Mouse (Mus musculus) heart, embryonic 10.5 days (tissue): Measurements from ENCODE around the gene Hoxa7. TPM values are rescaled to one million over a fixed set of nuclear protein-coding genes. Genes with fewer than 3 reads are reported as not detected.
A peak's percentile ranks its signal among the peaks of the same experiment; 100 is the strongest.

Experiments
- DNase-seq: peaks from one replicate; pipeline ENCODE4 v3.0.0-alpha.2; 2017; ENCODE audit warnings: low spot score
- H3K27ac ChIP-seq: fragments of 300-500 bp; sonication (generic); 2 replicates; pipeline ENCODE4 v1.5.1; 2016; ENCODE audit warnings: mild to moderate bottlenecking
- H3K27me3 ChIP-seq: fragments of 300-500 bp; sonication (generic); 2 replicates; pipeline ENCODE4 v1.6.1; 2016; ENCODE audit warnings: mild to moderate bottlenecking; ENCODE audit not compliant: poor library complexity, insufficient read depth, severe bottlenecking
- H3K36me3 ChIP-seq: fragments of 300-500 bp; sonication (generic); 2 replicates; pipeline ENCODE4 v1.6.1; 2016; ENCODE audit warnings: mild to moderate bottlenecking, moderate library complexity
- H3K4me1 ChIP-seq: fragments of 300-500 bp; sonication (generic); 2 replicates; pipeline ENCODE4 v1.6.1; 2016; ENCODE audit warnings: mild to moderate bottlenecking
- H3K4me3 ChIP-seq: fragments of 300-500 bp; sonication (generic); 2 replicates; pipeline ENCODE4 v1.5.1; 2016; ENCODE audit warnings: mild to moderate bottlenecking, moderate library complexity
- H3K9me3 ChIP-seq: fragments of 300-500 bp; sonication (generic); 2 replicates; pipeline ENCODE4 v1.6.1; 2016; ENCODE audit warnings: mild to moderate bottlenecking, moderate library complexity
- WGBS: fragments of 180-500 bp; shearing (Covaris S2); methylation state at CpG from one replicate; pipeline ENCODE4 v1.1.7; 2016; 5-methylcytosine and 5-hydroxymethylcytosine counted together
- polyA plus RNA-seq: library from polyadenylated mRNA; unstranded; fragments of >200 nt; fragmentation: Nextera tagmentation; extraction: Ambion mirVana; gene quantifications from 2 replicates; pipeline ENCODE4 v1.2.1, GENCODE M21; 2016

Hoxa7 gene
- polyA plus RNA-seq, 1 experiment from 2014 or later, result 2.5 TPM

GRCm38 (mm10) chr6:52196811-52197210 is 24.8 kb downstream of the Hoxa7 start:
- Histone ChIP-seq H3K9me3 (no peaks in the 10 kb centered on the region), H3K27me3 (peaks cover 100% of the 10 kb centered on the region), H3K4me3 (no peak overlapping the region), H3K36me3 (no peaks in the 10 kb centered on the region), H3K4me1 (peaks cover 5% of the 10 kb centered on the region; the same call in 1 of the 2 replicates), H3K27ac (no peak overlapping the region)
- DNase-seq, result no peak
- 3% methylated on average over 9 of the region's 9 CpGs for WGBS

GRCm38 (mm10) chr6:52194690-52195089 is 27.0 kb downstream of the Hoxa7 start:
- Histone ChIP-seq H3K4me3 (no peak overlapping the region), H3K27me3 (peaks cover 100% of the 10 kb centered on the region), H3K36me3 (no peaks in the 10 kb centered on the region), H3K4me1 (peaks cover 15% of the 10 kb centered on the region), H3K27ac (no peak overlapping the region), H3K9me3 (no peaks in the 10 kb centered on the region)
- WGBS, result 2% methylated on average over 10 of the region's 10 CpGs
- DNase-seq, result no peak

DNA sequence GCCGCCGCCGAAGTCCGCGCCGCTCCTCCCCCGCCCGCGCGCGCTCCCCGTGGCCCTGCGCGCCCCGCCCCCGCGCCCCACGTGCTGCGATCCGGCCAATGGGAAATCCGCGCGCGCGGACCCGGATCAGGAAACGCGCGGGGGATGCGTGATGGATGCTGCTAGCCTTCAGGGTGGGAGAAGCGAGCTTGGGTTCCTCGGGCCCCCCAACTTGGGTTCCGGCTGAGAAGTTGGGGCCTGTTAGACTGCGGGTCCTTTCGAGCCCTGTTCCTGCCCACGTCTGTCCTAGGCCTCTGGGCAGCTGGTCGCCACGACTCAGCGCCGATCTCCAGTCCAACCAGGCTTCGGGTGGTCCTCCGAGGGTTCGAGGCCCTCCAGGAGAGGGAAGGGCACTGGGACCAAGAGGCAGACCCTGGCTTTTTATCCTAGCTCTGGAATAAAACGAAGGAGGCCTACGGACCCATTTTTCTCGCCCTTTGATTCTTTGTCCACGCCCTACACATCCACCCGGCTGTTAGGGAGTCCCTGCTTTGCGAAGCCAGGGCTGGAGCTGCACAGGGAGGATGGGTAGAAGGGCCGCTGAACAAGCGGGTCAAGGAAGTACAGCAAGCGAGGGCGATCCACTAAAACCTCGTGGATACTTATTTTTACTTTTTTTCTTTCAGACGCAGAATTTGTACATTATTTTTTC is 29.6 kb downstream of the Hoxa7 start:
- WGBS, result under 1% methylated on average over 39 of the region's 55 CpGs
- H3K4me3 ChIP-seq, result peak overlapping the region; percentile 61
- H3K27ac ChIP-seq, result peak overlapping the region; percentile 73
- peaks cover 15% of the 10 kb centered on the region for H3K4me1 ChIP-seq
- H3K27me3 ChIP-seq, result peaks cover 100% of the 10 kb centered on the region
- peak; percentile 82 for DNase-seq
- no peaks in the 10 kb centered on the region for H3K9me3 ChIP-seq
- H3K36me3 ChIP-seq, result no peaks in the 10 kb centered on the region

DNA sequence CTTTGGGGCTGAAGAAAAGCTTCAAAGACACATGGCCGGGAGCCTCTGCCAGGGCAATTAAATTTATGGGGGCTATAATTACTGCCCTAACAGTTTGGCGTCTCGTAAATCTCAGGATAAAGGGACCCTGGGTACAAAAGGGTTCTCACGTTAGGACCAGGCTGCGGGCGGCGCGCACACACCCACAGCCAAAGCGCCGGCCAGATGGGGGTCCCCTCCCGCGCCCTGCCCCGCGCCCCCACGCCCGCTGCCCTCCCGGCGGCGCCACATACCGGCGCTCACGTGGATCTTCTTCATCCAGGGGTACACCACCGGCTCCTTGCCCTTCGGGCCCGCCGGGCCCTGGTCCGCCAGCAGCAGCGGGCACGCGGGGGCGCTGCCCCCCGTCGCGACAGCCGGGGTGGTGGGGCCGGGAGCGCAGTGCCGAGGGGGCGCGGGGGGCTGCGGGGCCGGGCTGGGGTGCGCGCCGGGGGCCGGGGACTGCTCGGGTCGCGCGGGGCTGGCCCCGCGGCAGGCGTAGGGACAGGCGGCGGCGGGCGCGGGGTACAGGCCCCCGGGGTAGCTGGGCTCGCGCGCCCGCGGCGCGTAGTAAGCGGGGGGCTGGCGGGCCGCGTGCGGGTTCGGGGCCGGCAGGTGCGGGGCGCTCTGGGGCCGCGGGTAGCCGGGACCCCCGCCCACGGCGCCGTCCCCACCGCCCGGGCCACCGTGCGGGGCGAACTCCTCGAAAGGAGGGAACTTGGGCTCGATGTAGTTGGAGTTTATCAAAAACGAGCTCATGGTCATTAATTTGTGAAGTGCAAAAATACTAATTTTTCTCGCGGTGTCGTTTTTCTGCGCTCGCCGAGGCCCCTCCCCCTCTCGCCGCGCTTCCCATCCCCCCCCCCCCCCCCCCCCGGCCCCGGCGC is 30.5 kb downstream of the Hoxa7 start, which contains the start of gene Hoxa4:
Gene Hoxa4, minus strand, starts transcription at position 848 of the 905 bp plus-strand sequence.
- H3K9me3 ChIP-seq, result no peaks in the 10 kb centered on the region
- H3K27me3 ChIP-seq, result peaks cover 100% of the 10 kb centered on the region
- H3K4me1 ChIP-seq, result peaks cover 15% of the 10 kb centered on the region
- peak within 1 kb of the TSS; percentile 83 for H3K27ac ChIP-seq
- 2% methylated on average over 97 of the region's 102 CpGs for WGBS
- peak; percentile 76 for DNase-seq
- peak within 1 kb of the TSS; percentile 61 for H3K4me3 ChIP-seq
- H3K36me3 ChIP-seq, result no peaks in the 10 kb centered on the region

- Histone ChIP-seq H3K4me3 (peak overlapping the region; percentile 61), H3K4me1 (peaks cover 15% of the 10 kb centered on the region), H3K9me3 (no peaks in the 10 kb centered on the region), H3K27ac (0 out of 2 replicates have a peak overlapping the region, but pooled peaks have one; percentile 83), H3K36me3 (no peaks in the 10 kb centered on the region), H3K27me3 (peaks cover 100% of the 10 kb centered on the region)
- peak; percentile 77 for DNase-seq
- under 1% methylated on average over 23 of the region's 23 CpGs for WGBS
Observed at GRCm38 (mm10) chr6:52190410-52190809, 31.2 kb downstream of the Hoxa7 start.

DNA sequence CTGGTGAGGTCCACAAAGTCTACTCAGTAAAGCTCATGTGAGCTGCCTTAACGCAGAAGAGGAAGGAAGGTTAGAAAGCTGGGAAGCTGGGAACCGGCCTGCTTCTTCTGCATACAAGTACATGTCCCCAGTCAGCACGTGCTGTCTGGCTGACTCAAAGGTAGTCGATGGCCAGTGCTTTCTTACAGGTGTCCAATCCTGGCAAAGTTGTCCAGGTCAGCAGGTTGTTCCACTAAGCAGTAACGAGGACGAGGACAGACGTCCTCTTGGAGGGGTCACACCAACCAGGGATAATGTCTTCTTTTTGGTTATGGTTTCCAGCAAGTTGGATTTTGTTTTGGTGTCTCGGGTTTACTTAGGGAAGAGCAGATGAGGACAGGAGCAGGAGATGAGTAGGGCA is 31.7 kb downstream of the Hoxa7 start:
- Histone ChIP-seq H3K36me3 (no peaks in the 10 kb centered on the region), H3K4me3 (peak overlapping the region; percentile 61; the same call in 1 of the 2 replicates), H3K27ac (0 out of 2 replicates have a peak overlapping the region, but pooled peaks have one; percentile 83), H3K27me3 (peaks cover 100% of the 10 kb centered on the region), H3K9me3 (no peaks in the 10 kb centered on the region), H3K4me1 (peaks cover 15% of the 10 kb centered on the region)
- WGBS, result 5% methylated on average over 8 of the region's 8 CpGs
- no peak for DNase-seq

DNA sequence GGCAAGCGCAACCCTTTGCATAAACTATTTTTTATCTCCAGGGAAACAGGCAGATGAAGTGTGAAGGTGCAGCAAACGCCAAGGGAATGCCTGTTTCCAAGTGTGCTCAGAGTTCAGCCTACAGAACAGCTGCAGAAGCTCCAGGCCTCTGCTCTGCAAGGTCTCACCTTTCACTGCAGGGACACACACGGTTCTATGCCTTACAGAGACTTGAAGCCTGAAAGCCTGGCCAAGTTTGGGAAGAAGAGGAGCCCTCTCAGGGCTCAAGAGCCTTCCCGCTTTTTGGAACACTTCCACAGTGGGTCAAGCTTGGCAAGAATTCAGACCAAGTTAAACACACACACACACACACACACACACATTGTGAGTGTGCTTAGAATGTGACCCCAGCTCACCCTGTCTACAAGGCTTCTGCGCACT is 32.5 kb downstream of the Hoxa7 start:
- Histone ChIP-seq H3K4me1 (peaks cover 19% of the 10 kb centered on the region), H3K27ac (no peak overlapping the region)
- WGBS, result 9% methylated on average over 5 of the region's 5 CpGs

DNA sequence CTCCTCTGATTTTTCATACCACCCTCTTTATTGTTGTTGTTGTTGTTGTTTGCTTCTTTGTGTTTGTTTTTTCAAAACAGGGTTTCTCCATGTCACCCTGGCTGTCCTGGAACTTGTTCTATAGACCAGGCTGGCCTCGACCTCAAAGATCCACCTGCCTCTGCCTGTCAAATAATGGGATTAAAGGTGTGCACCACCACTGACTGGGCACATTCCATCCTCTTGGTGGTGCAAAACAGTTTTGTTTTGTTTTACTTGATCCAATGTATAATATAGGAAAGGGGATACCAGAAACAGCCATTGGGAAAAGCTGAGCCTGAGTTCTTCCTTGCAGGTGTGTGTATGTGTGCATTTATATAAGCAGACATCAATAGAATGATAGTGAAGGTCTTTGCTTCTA is 35.2 kb downstream of the Hoxa7 start:
- H3K27me3 ChIP-seq, result peaks cover 100% of the 10 kb centered on the region
- H3K27ac ChIP-seq, result no peak overlapping the region
- H3K4me1 ChIP-seq, result peaks cover 11% of the 10 kb centered on the region
- no peaks in the 10 kb centered on the region for H3K36me3 ChIP-seq
- H3K9me3 ChIP-seq, result no peaks in the 10 kb centered on the region
- no peak overlapping the region for H3K4me3 ChIP-seq
- no peak for DNase-seq
- WGBS, result 5% methylated on average over 1 of the region's 1 CpGs

More for the DNA sequence above, 32.5 kb downstream of the Hoxa7 start:
- no peaks in the 10 kb centered on the region for H3K36me3 ChIP-seq
- H3K9me3 ChIP-seq, result no peaks in the 10 kb centered on the region
- H3K27me3 ChIP-seq, result peaks cover 100% of the 10 kb centered on the region
- no peak for DNase-seq
- H3K4me3 ChIP-seq, result no peak overlapping the region

- Histone ChIP-seq H3K36me3 (no peaks in the 10 kb centered on the region), H3K27ac (no peak overlapping the region), H3K4me3 (no peak overlapping the region), H3K27me3 (peaks cover 100% of the 10 kb centered on the region), H3K4me1 (peaks cover 4% of the 10 kb centered on the region; the same call in 1 of the 2 replicates), H3K9me3 (no peaks in the 10 kb centered on the region)
- no peak for DNase-seq
- 12% methylated on average over 3 of the region's 3 CpGs for WGBS
Observed at GRCm38 (mm10) chr6:52185834-52186233, 35.8 kb downstream of the Hoxa7 start.

DNA sequence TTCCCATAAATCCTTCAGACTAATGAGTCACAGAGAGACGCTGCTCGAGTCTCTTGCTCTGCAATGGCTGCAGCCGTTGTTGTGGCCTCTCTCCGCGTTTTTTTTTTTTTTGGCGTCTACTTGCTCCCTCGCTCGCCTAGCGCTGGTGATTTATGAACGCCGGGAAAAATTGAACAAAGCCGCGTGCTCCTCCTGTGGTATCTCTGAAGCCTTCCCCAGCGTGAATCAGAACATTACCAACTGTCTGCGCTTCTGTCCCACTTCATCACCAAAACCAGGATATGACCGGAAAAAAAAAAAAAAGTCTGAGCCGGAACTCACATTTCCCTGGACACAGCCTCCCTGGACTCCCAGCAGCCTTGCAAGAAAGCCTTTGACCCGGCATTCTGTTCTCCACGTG is 36.4 kb downstream of the Hoxa7 start:
- DNase-seq, result no peak
- Histone ChIP-seq H3K27me3 (peaks cover 100% of the 10 kb centered on the region), H3K9me3 (no peaks in the 10 kb centered on the region), H3K36me3 (no peaks in the 10 kb centered on the region), H3K4me3 (peak overlapping the region; percentile 15; the same call in 1 of the 2 replicates), H3K4me1 (peaks cover 4% of the 10 kb centered on the region; the same call in 1 of the 2 replicates), H3K27ac (no peak overlapping the region)
- 2% methylated on average over 19 of the region's 19 CpGs for WGBS

- Histone ChIP-seq H3K9me3 (no peaks in the 10 kb centered on the region), H3K36me3 (no peaks in the 10 kb centered on the region), H3K4me3 (no peak overlapping the region), H3K4me1 (peaks cover 4% of the 10 kb centered on the region; the same call in 1 of the 2 replicates), H3K27me3 (peaks cover 100% of the 10 kb centered on the region), H3K27ac (no peak overlapping the region)
- DNase-seq, result no peak
- WGBS, result 6% methylated on average over 6 of the region's 6 CpGs
Observed at GRCm38 (mm10) chr6:52184668-52185067, 37.0 kb downstream of the Hoxa7 start.

- Histone ChIP-seq H3K27me3 (peaks cover 100% of the 10 kb centered on the region), H3K9me3 (no peaks in the 10 kb centered on the region), H3K36me3 (no peaks in the 10 kb centered on the region), H3K4me3 (no peak overlapping the region), H3K27ac (peak overlapping the region; percentile 12; the same call in 1 of the 2 replicates), H3K4me1 (peaks cover 4% of the 10 kb centered on the region; the same call in 1 of the 2 replicates)
- no peak for DNase-seq
- WGBS, result 15% methylated on average over 10 of the region's 10 CpGs
Observed at GRCm38 (mm10) chr6:52183311-52184080, 38.2 kb downstream of the Hoxa7 start.
